Mouse (Mus musculus) thymus, postnatal 4 days (tissue): ENCODE results near the gene Gm9936.

Experiments used
- DNase-seq: peaks from one replicate; pipeline ENCODE4 v3.0.0; 2021

Gm9936 gene

DNA sequence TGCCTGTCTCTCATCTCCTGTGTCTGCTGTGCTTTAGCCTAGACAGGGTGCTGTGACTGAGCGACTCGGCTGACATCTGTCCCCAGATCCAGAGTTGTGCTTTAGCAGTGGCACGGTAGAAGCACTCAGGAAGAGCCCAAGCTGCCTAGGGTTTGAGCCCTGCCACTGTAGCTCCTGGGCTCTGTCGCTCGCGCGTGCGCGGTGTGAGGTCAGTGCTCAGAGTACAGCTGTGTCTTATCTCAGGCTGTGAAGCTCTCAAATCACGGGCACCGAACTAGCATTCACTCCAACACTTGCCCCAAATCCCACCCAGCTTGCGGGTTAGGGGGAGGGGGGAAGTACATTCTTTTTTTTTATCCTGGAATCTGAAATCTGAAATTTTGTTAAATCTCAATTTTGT is 21.6 kb downstream of the Gm9936 start:
- no peak for DNase-seq

DNA sequence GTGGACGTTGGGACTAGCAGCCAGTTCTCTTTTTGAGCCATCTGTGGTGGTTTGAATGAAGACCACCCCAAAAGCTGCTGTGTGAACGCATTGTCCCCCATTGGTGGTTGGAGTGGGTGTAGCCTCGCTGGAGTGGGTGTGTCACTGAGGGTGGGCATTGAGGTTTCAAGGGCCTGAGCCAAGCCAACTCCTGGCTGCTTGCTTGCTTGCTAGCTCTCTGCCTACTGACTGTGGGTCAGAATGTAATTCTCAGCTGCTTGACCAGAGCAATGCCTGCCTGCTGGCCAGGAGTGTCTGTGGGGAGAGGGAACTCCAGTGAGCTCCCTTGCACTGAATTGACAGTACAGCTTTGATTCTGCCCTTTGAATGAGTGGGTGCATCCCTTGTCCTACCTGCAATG is 28.7 kb downstream of the Gm9936 start:
- DNase-seq, result no peak

DNA sequence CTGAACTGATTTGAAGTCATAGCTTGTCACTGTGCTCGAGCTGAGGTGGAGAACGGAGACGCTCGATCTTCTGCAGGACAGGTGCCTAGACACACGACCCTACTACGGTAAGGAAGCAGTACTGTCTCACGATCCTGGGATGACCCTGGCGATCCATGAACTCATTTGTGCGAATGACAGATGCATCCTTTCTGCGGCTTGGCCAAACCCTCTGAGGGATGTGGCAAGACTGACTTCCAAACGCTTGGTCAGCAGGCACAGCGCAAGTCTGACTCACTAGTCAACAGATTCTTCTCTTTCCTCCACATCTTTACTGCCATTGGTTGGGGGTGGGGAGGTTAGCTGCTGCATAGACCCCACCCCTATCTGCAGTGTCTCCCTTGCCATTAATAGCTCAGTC is 31.1 kb downstream of the Gm9936 start:
- DNase-seq, result no peak

DNA sequence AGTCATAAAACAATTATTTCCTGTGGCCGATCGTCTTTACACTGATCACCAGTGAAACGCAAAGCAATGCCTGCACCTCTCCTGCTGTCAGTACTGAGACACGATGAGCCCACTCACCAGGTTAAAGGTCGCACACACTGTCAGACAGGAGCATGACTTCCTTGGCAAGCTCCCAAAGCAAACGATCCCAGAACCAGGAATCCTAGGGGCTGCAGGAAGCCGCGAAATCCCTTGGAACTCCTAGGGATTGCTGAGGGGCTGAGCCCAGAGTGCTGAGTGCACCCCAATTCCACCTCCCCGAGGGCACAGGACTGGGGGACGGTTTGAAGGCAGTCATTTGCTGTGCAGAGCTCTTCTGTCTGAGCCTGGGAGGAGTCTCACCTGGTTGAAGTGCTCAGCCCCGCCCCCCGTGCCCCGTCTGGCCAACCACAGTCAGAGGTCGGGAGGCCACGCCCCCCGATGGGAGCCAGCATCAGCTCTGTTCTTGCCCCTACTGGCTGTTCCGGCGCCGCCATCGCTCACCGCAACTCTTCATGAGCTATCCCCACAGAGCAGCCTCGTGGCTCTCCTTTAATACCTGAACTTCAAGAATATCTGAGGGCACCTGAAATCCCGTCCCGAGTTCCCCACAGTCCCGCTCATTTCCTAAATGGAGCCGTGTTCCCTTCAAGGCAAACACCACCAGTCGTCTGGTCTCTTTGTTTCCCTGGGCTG is 32.3 kb downstream of the Gm9936 start:
- peak; percentile 95 for DNase-seq

DNA sequence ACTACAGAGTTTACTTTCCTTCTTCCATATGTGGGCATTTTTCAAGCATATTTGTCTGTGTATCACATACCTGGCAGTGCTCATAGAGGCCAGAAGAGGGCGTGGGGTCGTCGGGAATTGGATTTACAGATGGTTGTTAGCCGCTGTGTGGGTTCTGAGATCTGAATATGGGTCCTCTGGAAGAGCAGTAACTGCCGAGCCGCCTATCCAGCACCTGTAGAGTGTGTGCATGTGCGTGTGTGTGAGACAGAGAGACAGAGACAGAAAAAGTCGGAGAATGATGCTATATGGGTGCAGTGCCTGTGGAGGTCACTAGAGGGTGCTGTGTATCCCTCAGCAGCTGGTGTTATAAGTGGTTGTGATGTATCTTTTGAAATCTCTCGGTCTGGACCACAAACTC is 34.3 kb downstream of the Gm9936 start:
- DNase-seq, result peak; percentile 71

DNA sequence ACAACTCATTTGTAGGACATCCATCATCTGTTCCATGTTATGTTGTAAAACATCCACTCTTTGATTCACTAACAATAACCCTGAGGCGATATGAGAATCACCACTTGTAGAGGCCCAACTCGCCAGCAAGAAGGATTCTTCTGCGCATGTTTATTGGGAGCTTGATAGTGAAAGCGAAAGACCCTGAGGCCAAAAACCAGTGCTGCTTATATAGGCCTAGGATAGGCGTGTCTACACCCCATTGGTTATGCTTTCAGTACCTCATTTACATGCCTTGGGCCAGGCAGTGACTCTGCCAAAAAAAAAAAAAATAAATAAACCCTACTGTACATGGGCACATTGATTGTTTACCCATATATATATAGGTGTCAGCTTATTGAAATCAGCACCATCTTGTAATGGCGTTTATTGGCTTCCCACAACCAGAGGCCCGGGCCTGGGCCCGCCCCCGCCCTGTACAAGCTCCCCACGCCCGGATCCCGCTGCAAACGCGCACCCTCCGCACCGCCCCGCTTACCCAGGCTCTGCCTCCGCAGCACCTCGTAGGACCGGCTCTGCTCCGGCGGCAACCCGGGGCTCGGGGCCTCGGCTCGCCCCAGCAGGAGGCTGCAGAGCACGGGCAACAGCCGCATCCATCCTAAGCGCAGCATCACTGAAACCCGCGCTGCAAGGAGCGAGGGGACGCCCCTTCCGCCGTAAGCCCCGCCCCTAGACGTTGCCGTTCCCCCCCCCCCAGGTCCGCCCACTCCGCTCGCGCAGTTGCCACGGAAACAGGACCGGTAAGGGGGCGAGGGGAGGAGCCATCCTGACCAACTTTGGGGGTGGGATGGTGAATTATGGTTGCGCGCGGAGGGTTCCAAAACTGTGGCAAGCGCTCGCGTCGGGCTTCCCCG is 35.4 kb downstream of the Gm9936 start, which contains the start of gene 1500011B03Rik:
1500011B03Rik (minus strand) TSS at position 673 of the 893 bp plus-strand sequence.
- DNase-seq, result peak; percentile 92

DNA sequence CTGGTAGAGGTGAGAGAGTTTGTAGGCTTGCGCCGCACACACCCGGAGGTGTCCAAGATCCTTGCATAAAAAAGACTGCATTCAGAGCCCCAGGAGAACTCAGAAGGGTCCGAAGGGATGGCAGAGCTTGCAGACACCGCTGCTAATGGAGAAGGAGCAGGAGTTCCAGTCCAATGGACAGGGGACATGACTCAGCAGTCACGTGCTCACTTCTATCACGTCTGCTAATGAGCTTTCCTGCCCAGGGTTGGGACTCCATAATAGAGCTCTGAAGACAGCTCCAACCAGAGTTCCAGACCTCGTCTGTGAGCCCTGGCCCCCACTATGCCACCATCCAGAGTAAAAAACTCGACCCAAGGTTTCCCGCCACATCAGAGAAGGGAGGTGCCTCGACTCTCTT is 40.4 kb downstream of the Gm9936 start:
- no peak for DNase-seq

DNA sequence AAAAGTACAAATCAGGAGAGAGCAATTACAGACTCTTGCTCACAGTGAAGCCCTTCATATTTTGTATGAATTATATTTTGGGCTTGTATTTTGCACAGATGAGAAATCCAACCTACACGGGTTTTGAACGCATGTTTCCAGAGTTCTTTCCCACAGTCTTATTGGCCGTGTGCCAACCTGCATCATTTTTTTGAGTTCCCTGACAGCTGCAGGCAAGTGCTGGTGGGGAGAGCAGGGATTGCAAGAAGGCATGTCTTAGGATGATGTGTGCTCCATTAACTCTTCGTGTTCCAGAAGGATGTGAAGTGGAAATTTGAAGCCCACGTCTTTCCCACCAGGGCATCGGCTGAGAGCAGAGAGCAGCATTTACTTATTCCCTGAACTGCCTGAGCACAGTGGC is 41.9 kb downstream of the Gm9936 start:
- DNase-seq, result no peak

DNA sequence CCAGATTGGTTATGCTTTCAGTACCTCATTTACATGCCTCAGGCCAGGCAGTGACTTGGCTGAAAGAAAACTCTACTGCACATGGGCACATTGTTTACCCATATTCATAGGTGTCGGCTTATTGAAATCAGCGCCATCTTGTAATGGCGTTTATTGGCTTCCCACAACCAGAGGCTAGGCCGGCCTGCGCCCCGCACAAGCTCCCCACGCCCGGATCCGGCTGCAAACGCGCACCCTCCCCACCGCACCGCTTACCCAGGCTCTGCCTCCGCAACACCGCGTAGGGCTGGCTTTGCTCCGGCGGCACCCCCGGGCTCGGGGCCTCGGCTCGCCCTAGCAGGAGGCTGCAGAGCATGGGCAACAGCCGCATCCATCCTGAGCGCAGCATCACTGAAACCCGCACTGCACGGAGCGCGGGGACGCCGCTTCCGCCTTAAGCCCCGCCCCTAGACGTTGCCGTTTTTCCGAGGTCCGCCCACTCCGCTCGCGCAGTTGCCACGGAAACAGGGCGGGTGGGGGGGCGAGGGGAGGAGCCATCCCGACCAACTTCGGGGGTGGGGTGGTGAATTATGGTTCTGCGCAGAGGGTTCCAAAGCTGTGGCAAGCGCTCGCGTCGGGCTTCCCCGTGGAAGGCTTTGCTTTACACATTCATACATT is 44.8 kb downstream of the Gm9936 start:
- DNase-seq, result peak; percentile 92

DNA sequence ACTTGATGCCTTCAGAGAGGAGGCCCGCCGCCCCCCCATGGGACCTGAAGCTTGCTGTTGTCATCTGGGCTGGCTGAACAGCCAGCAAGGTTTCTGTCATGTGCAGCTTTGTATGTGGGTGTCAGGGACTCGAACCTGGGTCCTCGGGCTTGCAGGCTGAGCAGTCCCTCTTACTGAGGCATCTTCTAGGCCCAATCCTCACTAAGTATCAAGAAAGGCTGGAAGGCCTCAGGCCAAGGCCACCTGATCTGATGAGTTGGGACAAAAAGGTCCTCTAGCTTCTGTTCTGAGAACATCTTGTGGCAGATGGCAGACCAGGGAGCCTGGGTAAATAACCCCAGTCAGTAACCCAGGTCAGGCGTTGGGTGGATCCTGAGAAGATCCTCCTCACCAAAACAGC is 48.7 kb downstream of the Gm9936 start:
- DNase-seq, result no peak

DNA sequence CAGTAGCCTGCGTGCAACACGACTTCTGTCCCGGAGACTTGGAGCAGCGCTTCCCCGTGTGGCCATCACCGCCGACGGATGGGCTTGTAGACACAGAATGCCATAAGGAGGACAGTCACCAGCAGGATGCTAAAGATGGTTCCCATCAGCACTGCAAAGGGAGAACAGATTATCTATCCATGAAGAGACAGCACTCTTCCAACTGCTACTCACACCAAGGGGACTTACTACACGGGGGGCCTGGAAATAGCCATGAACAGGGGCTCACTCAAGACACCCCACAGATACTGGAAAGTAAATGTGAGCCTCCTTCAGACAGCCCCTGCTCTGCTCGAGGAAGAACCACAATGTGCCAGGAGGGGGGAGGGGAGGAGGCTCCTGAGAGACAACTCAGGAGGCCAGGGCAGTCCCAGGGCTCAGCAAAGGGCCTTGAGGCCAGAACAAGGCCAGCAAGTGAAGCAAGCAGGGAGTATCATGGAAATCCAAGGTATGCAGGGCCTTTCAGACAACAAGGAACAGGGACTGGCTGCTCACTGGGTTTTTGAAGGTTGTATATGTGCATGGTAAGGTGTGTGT is 49.2 kb downstream of the Gm9936 start:
- no peak for DNase-seq

DNA sequence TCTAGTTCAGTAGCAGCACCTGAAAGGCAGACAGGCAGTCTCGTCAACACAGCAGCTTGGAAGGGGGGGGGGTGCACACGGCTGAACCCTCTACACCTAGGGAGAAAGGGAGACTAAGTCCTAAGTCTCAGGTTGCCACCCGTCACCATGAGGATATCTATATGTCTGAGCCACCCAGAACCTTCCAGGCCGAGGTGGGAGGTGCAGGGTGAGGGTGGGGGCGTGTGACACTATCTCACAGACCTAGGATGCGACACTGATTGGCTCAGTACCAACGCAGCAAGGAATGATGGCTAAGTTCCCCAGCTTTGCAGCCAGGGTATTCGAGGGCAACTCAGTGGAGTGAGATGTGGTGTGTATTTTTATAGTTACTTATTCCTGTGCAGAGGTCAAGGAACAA is 50.1 kb downstream of the Gm9936 start:
- no peak for DNase-seq

DNA sequence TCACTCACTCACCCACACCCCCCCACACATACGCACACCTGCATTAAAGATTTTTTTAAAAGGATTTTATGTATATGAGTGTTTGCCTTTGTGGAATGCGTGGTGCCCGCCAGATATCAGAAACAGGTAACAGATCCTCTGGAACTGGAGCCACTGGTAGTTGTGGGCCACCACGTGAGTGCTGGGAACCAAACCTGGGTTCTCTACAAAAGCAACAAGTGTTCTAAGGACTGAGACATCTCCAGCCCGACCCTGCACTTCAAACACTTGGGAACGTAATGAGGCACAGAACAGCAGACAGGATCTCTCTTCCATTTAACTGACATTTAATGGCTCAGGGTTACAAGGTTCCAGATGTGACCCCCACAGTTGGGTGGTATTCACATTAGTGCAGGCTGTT is 50.6 kb downstream of the Gm9936 start:
- DNase-seq, result no peak

DNA sequence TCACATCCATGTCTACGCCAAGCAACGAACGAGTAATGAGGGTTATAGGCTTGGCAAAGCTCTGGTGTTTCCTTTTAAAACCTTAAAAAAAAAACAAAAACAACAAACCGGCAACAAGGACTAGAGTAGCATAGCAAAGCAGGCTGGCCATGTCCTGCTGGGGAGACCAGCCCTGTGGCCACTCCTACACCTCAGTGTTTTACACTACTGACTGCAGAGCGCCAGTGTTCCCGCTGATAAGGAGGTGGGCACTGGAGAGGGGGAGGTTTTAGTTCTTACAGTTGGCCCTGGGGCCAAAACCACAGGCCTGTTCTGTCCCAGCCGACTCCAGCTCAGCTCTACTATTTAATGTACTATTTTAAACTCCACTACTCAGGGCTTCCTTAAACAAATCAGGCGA is 51.0 kb downstream of the Gm9936 start:
- DNase-seq, result no peak

DNA sequence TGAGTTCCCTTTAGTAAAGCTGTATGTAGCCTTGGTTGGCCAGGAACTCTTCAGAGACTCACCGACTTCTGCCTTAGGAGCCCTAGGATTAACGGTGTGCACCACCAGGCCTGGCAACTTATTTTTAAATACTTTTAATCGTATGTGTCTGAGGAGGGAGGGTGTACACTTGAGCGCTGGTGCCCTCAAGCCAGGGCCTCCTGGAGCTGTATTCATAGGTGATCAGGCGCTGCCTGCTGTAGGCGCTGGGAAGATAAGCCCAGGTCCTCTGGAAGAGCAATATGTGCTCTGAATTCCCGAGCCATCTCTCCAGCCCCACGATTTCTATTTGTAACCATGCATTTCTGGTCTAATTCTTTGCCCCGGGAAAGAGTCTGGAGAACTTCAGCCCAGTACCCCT is 51.4 kb downstream of the Gm9936 start:
- no peak for DNase-seq

DNA sequence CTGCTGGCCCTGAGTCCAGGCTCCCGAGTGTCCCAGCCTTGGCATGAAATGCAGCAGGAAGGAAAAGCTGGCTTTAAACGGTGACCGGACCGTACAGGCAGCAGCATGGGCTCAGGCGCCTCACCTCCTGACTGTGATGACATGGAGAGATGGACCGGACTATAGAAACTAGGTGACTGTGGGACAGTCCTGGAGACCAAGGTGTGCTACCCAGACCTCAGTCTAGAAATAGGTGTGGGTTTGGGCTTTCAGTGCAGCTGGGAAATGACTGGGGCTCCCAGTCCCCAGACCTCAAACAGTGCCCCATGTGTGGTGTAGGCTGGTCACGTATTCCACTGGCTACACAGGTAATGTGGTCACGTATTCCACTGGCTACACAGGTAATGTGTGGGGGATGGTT is 51.8 kb downstream of the Gm9936 start:
- DNase-seq, result no peak
